Mouse (Mus musculus) myocyte (in vitro differentiated cells): ENCODE data around the gene Psmc6. TPM values are rescaled to one million over a fixed set of nuclear protein-coding genes. Genes with fewer than 3 reads are reported as not detected.
A peak's percentile ranks its signal among the peaks of the same experiment; 100 is the strongest.

ENCODE experiments used
- H3K27me3 ChIP-seq: one replicate; pipeline ENCODE4 v1.6.1; 2011; ENCODE audit not compliant: control insufficient read depth, insufficient read depth, insufficient read length
- H3K36me3 ChIP-seq: one replicate; pipeline ENCODE4 v1.6.1; 2011; ENCODE audit not compliant: control insufficient read depth, insufficient read depth
- H3K4me2 ChIP-seq: one replicate; pipeline ENCODE4 v1.6.1; 2011; ENCODE audit warnings: low read depth, control low read depth
- H3K4me3 ChIP-seq: one replicate; pipeline ENCODE4 v1.5.1; 2011; ENCODE audit warnings: mild to moderate bottlenecking, control low read depth, moderate library complexity
- H3K79me2 ChIP-seq: one replicate; pipeline ENCODE4 v1.6.1; 2011; ENCODE audit not compliant: control insufficient read depth, insufficient read depth
- H3ac ChIP-seq: one replicate; pipeline ENCODE4 v1.6.1; 2011; ENCODE audit not compliant: control insufficient read depth, insufficient read length
- CEBPB ChIP-seq: IDR thresholded peaks from 2 replicates; pipeline ENCODE4 v1.6.1; 2011; ENCODE audit warnings: mild to moderate bottlenecking, moderate library complexity; ENCODE audit not compliant: poor library complexity, insufficient read depth, severe bottlenecking
- E2F4 ChIP-seq: IDR thresholded peaks from one replicate; pipeline ENCODE4 v1.6.1; 2011; ENCODE audit warnings: mild to moderate bottlenecking, control low read depth, moderate library complexity; ENCODE audit not compliant: insufficient read depth
- MAX ChIP-seq: IDR thresholded peaks from one replicate; pipeline ENCODE4 v1.6.1; 2011; ENCODE audit warnings: low read depth, mild to moderate bottlenecking, control low read depth
- MYOD1 ChIP-seq, 3 experiments: IDR thresholded peaks; one replicate each; pipeline ENCODE4 v1.6.1; 2011; ENCODE audit warnings: control low read depth in 2 of 3, low read depth in 2 of 3, mild to moderate bottlenecking in 2 of 3, moderate library complexity in 1 of 3; ENCODE audit not compliant: insufficient read length in 2 of 3, control insufficient read depth in 1 of 3
- MYOG ChIP-seq, 3 experiments: IDR thresholded peaks; one replicate each; pipeline ENCODE4 v1.6.1; 2011; ENCODE audit warnings: control low read depth in 2 of 3, low read depth in 2 of 3, mild to moderate bottlenecking in 2 of 3; ENCODE audit not compliant: insufficient read length in 2 of 3, control insufficient read depth in 1 of 3, insufficient read depth in 1 of 3
- POLR2A ChIP-seq: IDR thresholded peaks from one replicate; pipeline ENCODE4 v1.6.1; 2011; ENCODE audit warnings: low read depth, mild to moderate bottlenecking, control low read depth, moderate library complexity; ENCODE audit not compliant: insufficient read length
- POLR2AphosphoS2 ChIP-seq: IDR thresholded peaks from one replicate; pipeline ENCODE4 v1.6.1; 2011; ENCODE audit warnings: low read depth, control low read depth; ENCODE audit not compliant: insufficient read length
- REST ChIP-seq: IDR thresholded peaks from one replicate; pipeline ENCODE4 v1.6.1; 2011; ENCODE audit warnings: mild to moderate bottlenecking, control low read depth, moderate library complexity; ENCODE audit not compliant: insufficient read depth, insufficient read length
- SRF ChIP-seq: IDR thresholded peaks from one replicate; pipeline ENCODE4 v1.6.1; 2011; ENCODE audit warnings: low read depth; ENCODE audit not compliant: control insufficient read depth, insufficient read length
- TCF12 ChIP-seq: IDR thresholded peaks from one replicate; pipeline ENCODE4 v1.6.1; 2011; ENCODE audit warnings: mild to moderate bottlenecking, control low read depth; ENCODE audit not compliant: poor library complexity, insufficient read depth, severe bottlenecking
- TCF3 ChIP-seq: IDR thresholded peaks from one replicate; pipeline ENCODE4 v1.6.1; 2011; ENCODE audit warnings: low read depth, control low read depth; ENCODE audit not compliant: insufficient read length
- USF1 ChIP-seq: IDR thresholded peaks from one replicate; pipeline ENCODE4 v1.6.1; 2011; ENCODE audit warnings: low read depth, mild to moderate bottlenecking, control low read depth, moderate library complexity
- polyA plus RNA-seq: library from polyadenylated mRNA; unstranded; fragments of >200 nt; fragmentation: generic; extraction: Trizol; gene quantifications from one replicate; pipeline ENCODE4 v1.2.1, GENCODE M21; 2012; ENCODE audit warnings: missing spikeins

Psmc6 gene
- polyA plus RNA-seq, 1 experiment: 72.7 TPM

DNA sequence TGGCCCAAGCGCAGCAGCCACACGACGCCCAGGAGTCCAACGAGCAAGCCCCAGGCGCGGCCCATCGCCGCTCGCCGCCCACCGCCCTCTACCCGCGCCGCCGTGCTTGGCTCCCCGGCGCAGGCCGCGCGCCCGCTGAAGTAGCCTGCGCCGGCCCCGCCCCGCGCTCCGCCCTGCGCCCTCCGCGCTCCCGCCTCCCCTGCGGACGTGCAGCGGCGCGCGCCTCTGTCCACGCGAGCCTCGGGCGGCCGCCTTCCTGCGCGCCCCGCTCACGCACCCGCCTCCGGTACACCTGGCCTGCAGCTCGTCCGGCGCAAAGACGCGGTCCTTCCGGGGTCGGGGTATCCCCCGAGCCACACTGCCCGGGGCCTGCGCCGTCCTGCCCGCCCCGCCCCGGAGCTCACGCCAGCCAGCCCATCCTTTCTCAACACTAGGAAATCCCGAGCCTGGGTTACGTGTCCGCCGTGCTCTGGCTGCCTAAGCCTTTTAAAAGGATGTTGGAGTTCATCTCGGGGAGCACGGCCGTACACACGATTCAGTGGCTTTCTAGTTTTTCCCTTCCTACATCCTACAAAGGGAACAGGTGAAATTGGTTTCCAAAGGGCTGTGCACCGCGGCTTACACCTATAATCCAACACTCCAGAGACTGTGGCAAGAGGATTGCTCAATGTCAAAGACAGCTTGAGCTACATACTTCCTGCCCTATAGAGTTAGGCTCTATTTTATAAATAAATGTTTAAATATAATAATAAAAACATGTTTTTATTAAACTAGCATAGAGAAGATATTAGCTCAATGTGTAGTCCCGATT is 11.0 kb upstream of the Psmc6 start, which contains the start of gene Ero1l:
Ero1l (minus strand) TSS at position 346 of the 811 bp plus-strand sequence.
- H3ac ChIP-seq: peak within 1 kb of the TSS; percentile 94
- peaks cover 44% of the 10 kb centered on the region for H3K79me2 ChIP-seq
- no peaks in the 10 kb centered on the region for H3K27me3 ChIP-seq
- TF ChIP-seq MYOG (IDR thresholded peaks at IDR 0.05; ENCODE audit: control insufficient read depth in 1 of 3, insufficient read depth in 1 of 3, insufficient read length in 2 of 3, low read depth in 2 of 3) (no peak), TCF3 (no peak), TCF12 (no peak), POLR2AphosphoS2 (peak; percentile 99), USF1 (no peak), SRF (peak; percentile 44), POLR2A (peak; percentile 99), MAX (no peak), E2F4 (no peak), MYOD1 (IDR thresholded peaks at IDR 0.05; ENCODE audit: control insufficient read depth in 1 of 3, insufficient read length in 2 of 3, low read depth in 2 of 3) (peak in 1 of 3 experiments; percentile 67), CEBPB (peak; percentile 66), REST (no peak)
- peak within 1 kb of the TSS; percentile 77 for H3K4me2 ChIP-seq
- H3K4me3 ChIP-seq: peak within 1 kb of the TSS; percentile 66
- no peaks in the 10 kb centered on the region for H3K36me3 ChIP-seq

DNA sequence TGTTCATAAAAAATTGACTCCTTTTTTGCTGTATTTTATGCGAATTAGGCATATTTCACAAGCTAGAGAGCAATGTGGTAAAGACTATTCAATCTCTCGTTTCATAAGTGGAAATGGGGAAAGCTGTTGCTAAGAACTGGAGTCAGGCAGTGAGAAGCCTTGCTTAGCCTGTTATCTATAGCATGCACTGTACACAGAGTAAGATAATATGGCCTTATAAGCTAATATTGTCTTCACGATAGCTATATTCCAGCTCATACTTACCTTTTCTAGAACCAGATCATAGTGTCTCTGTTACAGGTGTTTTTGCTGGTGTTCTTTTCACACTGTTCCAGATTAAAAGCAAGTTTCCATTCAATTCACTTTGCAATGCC is 10.4 kb upstream of the Psmc6 start:
- peak overlapping the region; percentile 66 for H3K4me3 ChIP-seq
- peak overlapping the region; percentile 67 for H3K4me2 ChIP-seq
- H3ac ChIP-seq: peak overlapping the region; percentile 94
- TF ChIP-seq POLR2A: no peak
- TF ChIP-seq REST: no peak
- no peak for TF ChIP-seq SRF
- no peak for TF ChIP-seq E2F4
- TF ChIP-seq MYOG (IDR thresholded peaks at IDR 0.05; ENCODE audit: control insufficient read depth in 1 of 3, insufficient read depth in 1 of 3, insufficient read length in 2 of 3, low read depth in 2 of 3): no peak
- no peak for TF ChIP-seq MYOD1 (IDR thresholded peaks at IDR 0.05; ENCODE audit: control insufficient read depth in 1 of 3, insufficient read length in 2 of 3, low read depth in 2 of 3)
- no peaks in the 10 kb centered on the region for H3K36me3 ChIP-seq
- H3K79me2 ChIP-seq: peaks cover 38% of the 10 kb centered on the region
- H3K27me3 ChIP-seq: no peaks in the 10 kb centered on the region

DNA sequence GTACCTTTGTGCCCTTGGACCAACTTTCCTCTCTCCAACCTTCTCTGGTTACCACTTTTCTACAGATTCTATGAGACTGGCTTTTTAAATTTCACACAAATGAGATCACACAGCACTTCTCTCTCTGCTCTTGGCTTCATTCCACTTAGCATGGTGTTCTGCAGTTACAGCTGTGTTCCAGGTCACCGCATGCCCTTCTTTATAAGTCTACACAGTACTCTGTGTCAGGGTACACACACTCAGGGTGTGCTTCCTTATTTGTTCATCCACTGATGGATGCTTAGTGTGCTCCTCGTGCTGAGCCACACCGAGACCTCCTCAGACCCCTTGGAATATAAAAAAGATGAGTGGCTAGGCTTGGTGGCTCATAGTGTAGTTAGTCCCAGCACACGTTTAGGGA is 9.5 kb upstream of the Psmc6 start:
- Histone ChIP-seq H3K79me2 (peaks cover 29% of the 10 kb centered on the region), H3K4me2 (peak overlapping the region; percentile 26), H3K4me3 (no peak overlapping the region), H3ac (no peak overlapping the region), H3K36me3 (no peaks in the 10 kb centered on the region), H3K27me3 (no peaks in the 10 kb centered on the region)
- TF ChIP-seq CEBPB (no peak), TCF3 (no peak), REST (no peak), SRF (no peak), USF1 (no peak), TCF12 (no peak)

DNA sequence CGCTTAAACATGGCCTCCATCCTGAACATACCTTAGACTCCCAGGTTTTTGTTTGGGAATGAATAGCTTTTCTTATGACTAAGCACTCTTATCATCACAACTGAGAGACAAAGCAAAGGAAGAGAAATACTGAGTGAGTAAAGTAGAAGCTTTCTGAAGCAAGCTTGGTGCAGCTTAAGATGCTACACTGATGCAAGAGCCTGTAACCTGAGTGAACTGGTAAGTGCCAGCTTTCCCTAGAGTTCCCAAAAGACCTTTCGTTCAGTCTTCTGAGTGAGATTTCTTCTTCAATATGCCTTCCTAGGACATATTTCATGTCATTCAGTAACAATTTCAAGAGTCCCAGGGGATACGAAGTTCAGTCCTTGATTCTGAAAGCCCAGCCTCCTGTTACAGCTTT is 8.5 kb upstream of the Psmc6 start:
- no peak overlapping the region for H3K4me3 ChIP-seq
- H3K36me3 ChIP-seq: no peaks in the 10 kb centered on the region
- H3K27me3 ChIP-seq: no peaks in the 10 kb centered on the region
- TF ChIP-seq SRF (no peak), POLR2A (no peak), POLR2AphosphoS2 (no peak), CEBPB (peak; percentile 99)
- peak overlapping the region; percentile 26 for H3K4me2 ChIP-seq
- peaks cover 20% of the 10 kb centered on the region for H3K79me2 ChIP-seq
- H3ac ChIP-seq: no peak overlapping the region

DNA sequence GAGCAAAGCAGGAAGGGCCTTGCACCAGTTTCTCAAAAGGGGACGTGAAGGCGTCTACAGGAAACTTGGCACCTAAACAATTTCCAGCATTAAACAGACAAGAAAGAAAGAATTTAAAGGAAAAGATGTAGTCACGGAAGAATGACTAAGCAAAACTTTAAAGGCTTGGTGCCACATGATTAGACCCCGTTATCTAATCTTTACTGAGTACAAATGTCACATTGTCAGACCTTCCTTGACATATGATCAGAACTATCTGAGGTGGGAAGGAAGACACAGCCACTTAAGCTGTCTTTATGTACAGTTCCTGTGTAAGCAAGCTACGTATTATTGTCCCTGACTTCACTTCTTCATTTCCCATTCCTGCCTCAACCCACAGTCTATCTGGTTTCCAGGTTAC is 8.0 kb upstream of the Psmc6 start:
- no peak overlapping the region for H3ac ChIP-seq
- TF ChIP-seq SRF (no peak), USF1 (no peak), MAX (no peak), MYOD1 (IDR thresholded peaks at IDR 0.05; ENCODE audit: control insufficient read depth in 1 of 3, insufficient read length in 2 of 3, low read depth in 2 of 3) (no peak), POLR2AphosphoS2 (no peak), TCF3 (no peak), MYOG (IDR thresholded peaks at IDR 0.05; ENCODE audit: control insufficient read depth in 1 of 3, insufficient read depth in 1 of 3, insufficient read length in 2 of 3, low read depth in 2 of 3) (no peak), POLR2A (no peak), CEBPB (no peak), TCF12 (no peak), E2F4 (no peak)
- peaks cover 14% of the 10 kb centered on the region for H3K79me2 ChIP-seq
- H3K36me3 ChIP-seq: no peaks in the 10 kb centered on the region
- H3K27me3 ChIP-seq: no peaks in the 10 kb centered on the region
- no peak overlapping the region for H3K4me3 ChIP-seq
- peak overlapping the region; percentile 26 for H3K4me2 ChIP-seq
